Mouse (Mus musculus): ENCODE results near the gene Nlrc5.

Nlrc5 gene

DNA sequence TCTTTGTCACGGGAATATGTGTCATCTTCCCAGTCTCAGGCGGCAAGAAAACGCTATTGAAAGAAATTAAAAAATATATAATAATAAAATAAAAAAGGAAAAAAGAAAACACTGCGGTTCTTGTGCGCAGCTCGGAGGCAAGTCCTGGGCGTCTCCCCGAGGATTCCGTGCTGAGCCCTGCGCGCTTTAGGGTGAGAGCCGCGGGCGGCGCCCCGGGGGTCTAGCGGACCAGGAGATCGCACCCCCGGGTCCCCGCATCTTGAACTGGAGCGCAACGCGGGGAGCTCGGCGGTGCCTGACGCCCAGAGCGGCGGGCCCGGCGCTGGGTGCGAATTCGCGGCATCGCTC is 98.3 kb downstream of the Nlrc5 start:
- no peak for DNase-seq

DNA sequence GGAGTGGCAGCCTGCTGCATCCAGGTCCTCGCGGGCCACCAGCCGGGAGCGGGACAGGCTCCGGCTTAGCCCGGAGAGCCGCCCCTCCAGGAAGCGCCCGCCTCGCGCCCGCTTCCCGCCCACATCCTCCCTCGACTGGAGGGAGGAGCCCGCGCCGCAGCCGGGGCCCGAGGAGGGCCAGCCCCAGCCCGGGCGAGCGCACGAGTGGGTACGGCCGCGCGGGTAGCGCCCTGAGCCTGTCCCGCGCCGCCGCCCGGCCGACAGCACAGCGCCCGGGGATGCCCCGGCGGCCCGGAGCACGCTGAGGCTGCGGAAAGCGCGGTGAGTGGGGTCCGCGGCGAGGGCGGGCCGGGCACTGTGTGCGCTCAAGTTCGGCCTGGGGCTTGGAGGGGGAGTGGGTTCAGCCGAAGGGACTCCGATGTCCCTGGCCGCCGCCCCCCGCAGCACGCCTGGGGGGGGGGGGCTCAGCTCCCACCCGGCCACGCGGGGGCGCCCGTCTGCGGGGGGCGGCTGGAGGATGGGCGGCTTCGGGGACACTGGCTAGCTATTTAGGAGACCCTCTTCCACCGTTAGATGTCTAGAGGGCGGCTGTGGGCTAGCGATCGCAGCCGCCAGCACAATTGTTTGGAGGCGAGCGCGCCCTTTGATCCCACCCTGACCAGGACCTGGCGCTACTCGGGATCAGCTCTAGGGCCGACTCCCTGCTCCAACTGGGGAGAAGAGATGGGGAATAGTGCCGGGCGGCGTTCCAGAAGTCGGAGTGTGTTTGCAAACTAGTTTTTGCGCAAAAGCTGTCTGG is 98.9 kb downstream of the Nlrc5 start, which contains the start of gene Cpne2:
Gene Cpne2 (plus strand): TSS at position 118 of the 799 bp plus-strand sequence.
- peak in 1 of 2 experiments; percentile 17 for DNase-seq

GRCm38 (mm10) chr8:94534612-94535011 is 100.5 kb downstream of the Nlrc5 start:
- DNase-seq: no peak

GRCm38 (mm10) chr8:94535631-94536030 is 101.5 kb downstream of the Nlrc5 start:
- no peak for DNase-seq

- no peak for DNase-seq
Observed at GRCm38 (mm10) chr8:94537456-94537855, 103.3 kb downstream of the Nlrc5 start.

DNA sequence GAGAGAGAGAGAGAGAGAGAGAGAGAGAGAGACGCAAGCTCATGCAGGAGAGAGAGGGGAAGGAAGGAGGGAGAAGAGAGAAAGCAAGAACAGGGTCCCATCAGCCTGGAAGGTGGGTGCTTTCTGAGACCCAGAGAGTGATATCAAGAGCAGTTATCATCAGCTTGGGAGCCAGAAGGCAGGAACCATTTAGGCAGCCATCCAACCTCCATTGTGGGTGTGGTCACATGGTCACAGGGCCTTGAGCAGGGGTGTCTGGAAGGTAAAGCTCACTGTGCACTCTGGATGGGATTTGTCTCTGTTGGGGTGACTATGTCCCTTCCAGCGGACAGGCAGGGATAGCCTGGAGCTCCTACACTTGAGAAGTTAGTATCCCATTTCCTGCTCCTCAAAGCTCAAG is 105.9 kb downstream of the Nlrc5 start:
- no peak for DNase-seq

GRCm38 (mm10) chr8:94540889-94541795 is 107.0 kb downstream of the Nlrc5 start:
- no peak for DNase-seq

DNA sequence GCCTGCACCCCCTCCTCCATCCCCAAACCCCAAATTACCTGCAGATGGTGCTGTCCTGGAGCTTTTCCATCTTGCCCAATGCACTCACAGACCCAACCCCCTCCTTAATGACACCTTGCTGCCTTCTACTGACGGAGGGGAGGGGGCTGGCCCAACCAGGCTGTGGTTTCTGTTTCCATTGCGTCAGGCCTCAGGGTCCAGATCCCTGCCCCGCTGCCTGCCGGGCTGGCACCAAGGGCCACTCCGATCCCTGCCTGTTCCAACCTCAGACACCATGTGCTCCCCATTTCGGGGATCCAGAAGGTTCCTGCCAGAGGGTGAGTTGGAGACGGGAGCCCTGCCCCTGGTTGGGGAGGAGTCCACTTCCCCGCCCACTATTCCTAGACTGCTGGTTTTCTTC is 109.8 kb downstream of the Nlrc5 start:
- no peak for DNase-seq

DNA sequence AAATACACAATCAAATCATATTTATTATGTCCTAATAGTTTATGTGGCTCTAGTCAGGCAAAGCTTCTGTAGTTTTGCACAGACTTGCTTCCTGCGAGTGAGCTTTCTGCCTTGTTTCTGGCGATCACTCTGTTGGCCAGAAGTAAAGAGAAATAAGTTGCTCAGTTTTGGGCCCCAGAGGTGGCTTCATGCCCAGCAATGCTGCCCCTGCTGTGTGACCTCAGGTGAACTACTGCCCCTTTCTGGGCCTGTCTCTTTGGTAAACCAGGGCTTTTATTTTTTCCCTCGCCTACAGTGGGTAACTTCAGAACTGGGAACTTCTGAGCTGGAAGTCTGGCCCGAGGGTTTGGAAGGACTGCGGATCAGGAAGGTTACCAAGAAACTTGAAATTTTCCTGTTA is 114.9 kb downstream of the Nlrc5 start:
- DNase-seq: no peak

- DNase-seq: no peak
Observed at GRCm38 (mm10) chr8:94549482-94549881, 115.3 kb downstream of the Nlrc5 start.

DNA sequence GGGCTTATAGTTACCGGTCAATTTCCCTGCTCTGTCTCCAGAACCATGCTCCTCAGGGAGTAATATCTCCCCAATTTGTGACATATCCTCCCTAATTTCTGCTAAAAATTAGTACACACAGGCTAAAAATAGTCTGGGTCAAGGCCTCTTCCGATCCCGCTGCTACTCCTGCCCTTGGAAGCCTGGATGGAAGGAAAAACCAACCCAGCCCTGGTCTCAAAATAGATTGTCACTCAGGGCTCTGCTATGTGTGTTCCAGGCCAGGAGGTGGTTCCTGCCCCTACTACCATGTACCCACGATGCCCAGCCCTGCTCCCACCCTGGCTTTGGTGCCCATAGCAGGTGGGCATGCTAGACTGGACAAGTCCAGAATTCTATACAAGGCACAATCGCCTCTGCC is 115.8 kb downstream of the Nlrc5 start:
- DNase-seq: no peak

- peak in 1 of 2 experiments; percentile 20 for DNase-seq
Observed at GRCm38 (mm10) chr8:94551471-94552422, 117.6 kb downstream of the Nlrc5 start.

- DNase-seq: no peak
Observed at GRCm38 (mm10) chr8:94552696-94553095, 118.5 kb downstream of the Nlrc5 start.

- no peak for DNase-seq
Observed at GRCm38 (mm10) chr8:94557281-94557680, 123.1 kb downstream of the Nlrc5 start.

DNA sequence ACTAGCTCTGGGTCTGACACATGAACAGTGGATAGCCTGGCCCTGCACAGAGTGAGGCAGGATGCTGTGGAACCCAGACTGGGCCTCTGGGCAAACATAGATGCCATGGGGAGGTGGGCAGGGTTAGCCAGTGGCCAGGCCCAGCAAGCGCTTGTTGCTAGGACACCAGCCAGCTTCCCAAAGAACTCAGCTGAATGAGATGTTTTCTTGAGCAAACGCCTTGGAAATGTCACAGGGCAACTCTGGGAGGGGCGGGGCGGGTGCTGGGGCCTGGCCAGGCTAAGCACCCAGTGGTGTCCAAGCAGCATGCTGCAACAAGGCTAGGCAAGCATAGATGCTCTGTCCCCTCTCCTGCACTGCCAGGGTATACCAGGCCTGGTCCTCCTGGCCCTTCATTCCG is 127.1 kb downstream of the Nlrc5 start:
- DNase-seq: peak in 1 of 2 experiments; percentile 20

GRCm38 (mm10) chr8:94564421-94564820 is 130.3 kb downstream of the Nlrc5 start:
- no peak for DNase-seq

DNA sequence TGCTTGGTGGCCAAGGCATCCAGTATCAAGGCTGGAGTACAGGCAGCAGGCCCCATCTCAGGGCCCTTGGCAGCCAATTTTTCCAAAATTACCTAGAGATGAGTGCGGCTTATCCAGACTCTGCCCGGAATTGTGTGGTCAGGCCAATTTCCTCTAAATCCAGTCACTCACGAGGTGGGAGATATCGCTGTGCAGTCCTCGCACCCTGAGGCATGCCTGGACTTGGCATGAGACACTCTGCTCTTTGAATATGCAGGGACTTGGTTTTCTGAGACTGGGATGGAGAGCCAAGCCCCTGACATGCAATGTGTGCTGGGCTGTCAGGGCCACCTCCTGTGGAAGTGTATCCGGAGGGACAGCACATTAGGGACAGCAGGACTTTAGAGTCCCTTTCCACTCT is 131.9 kb downstream of the Nlrc5 start:
- DNase-seq: no peak

- DNase-seq: no peak
Observed at GRCm38 (mm10) chr8:94566446-94567158, 132.4 kb downstream of the Nlrc5 start.

- no peak for DNase-seq
Observed at GRCm38 (mm10) chr8:94567159-94567849, 133.1 kb downstream of the Nlrc5 start.

DNA sequence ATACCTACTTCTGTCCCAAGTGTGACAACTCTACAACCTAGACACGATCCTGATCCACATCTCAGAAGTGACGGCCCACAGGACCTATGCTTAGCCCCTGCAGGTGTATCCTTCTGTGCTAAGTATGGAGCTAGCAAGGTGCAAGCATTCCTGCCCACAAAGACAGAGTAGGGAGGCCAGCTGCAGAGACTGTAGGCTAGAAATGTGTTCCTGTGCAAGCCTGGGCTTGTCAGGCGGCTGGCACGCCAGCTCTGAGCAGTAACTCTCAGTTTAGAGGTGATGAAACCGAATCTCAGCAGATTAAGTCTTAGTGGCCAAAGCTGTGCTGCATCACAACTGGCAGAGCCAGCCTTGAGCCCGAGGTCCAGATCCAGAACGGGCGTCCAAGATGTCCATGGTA is 133.9 kb downstream of the Nlrc5 start:
- no peak for DNase-seq

- DNase-seq: no peak
Observed at GRCm38 (mm10) chr8:94569419-94569818, 135.3 kb downstream of the Nlrc5 start.
